Mouse (Mus musculus) C2C12 (cell line): Measurements from ENCODE around the gene Lipi.

ENCODE experiments used
- CTCF ChIP-seq: IDR thresholded peaks from one replicate; pipeline ENCODE4 v1.5.1; 2011; ENCODE audit not compliant: control insufficient read depth, insufficient read depth, insufficient read length
- MYOG ChIP-seq: IDR thresholded peaks from one replicate; pipeline ENCODE4 v1.6.1; 2011; ENCODE audit not compliant: control insufficient read depth, insufficient read length; ENCODE audit errors: extremely low read depth

- TF ChIP-seq CTCF: no peak
- no peak for TF ChIP-seq MYOG
Observed at GRCm38 (mm10) chr16:75612561-75612960, 26.7 kb upstream of the Lipi start.
